Mouse (Mus musculus): ENCODE results near the gene Rufy1.

Gene Rufy1

GRCm38 (mm10) chr11:50439857-50440256 lies 8.9 kb upstream of the Rufy1 start:
- ChIA-PET POLR2A (interaction anchor here in 3 of 4 experiments (0.6 to 3.3 kb wide), 17 partner anchors 8 to 501 kb away, joined by 3 to 17 read pairs (median 4); partner anchors contain the start of genes Rufy1 (in 3 of the 3), Canx (in 1 of the 3) and Sqstm1 (in 1 of the 3)), CTCF (interaction anchor here (0.5 to 2.2 kb wide), 32 partner anchors 8 to 1669 kb away, joined by 3 to 10 read pairs (median 4); partner anchors contain the start of gene Rufy1 (in 2 of the 4))

GRCm38 (mm10) chr11:50432896-50433295 lies 2.0 kb upstream of the Rufy1 start:
- POLR2A ChIA-PET, result interaction anchor here in 2 of 4 experiments (2.2 to 4.1 kb wide), 2 partner anchors 11 to 42 kb away, joined by 6 to 27 read pairs; no protein-coding TSS in a partner anchor

GRCm38 (mm10) chr11:50432069-50432440 lies 1.1 kb upstream of the Rufy1 start:
- CTCF ChIA-PET, result interaction anchor here in 2 of 4 experiments (1.0 to 2.2 kb wide), 3 partner anchors 8 to 20 kb away, joined by 3 to 7 read pairs (median 7); no protein-coding TSS in a partner anchor
- POLR2A ChIA-PET, result interaction anchor here in 3 of 4 experiments (0.6 to 4.4 kb wide), 22 partner anchors 7 to 220 kb away, joined by 3 to 27 read pairs (median 4); partner anchors contain the start of genes Hnrnph1 (in 3 of the 3) and Adamts2 (in 1 of the 3)

More at GRCm38 (mm10) chr11:50432896-50433295, 2.0 kb upstream of the Rufy1 start:
- CTCF ChIA-PET, result no interaction called here

- ChIA-PET CTCF (interaction anchor here in 2 of 4 experiments (0.8 to 2.2 kb wide), 4 partner anchors 8 to 20 kb away, joined by 3 to 7 read pairs (median 5); no protein-coding TSS in a partner anchor), POLR2A (interaction anchor here (0.5 to 4.4 kb wide), 41 partner anchors 8 to 448 kb away, joined by 3 to 40 read pairs (median 4); partner anchors contain the start of genes Hnrnph1 (in 3 of the 4), Mgat4b (in 2 of the 4), Sqstm1 (in 2 of the 4) and Adamts2 (in 1 of the 4))
Observed at GRCm38 (mm10) chr11:50431134-50432068, 476 bp upstream of the Rufy1 start.

GRCm38 (mm10) chr11:50426056-50426455 lies 4.9 kb downstream of the Rufy1 start:
- ChIA-PET CTCF (interaction anchor here in 1 of 4 experiments (0.5 kb wide), 1 partner anchor 156 kb away, joined by 4 read pairs; no protein-coding TSS in a partner anchor), POLR2A (interaction anchor here in 2 of 4 experiments (0.5 to 1.8 kb wide), 3 partner anchors 49 to 107 kb away, joined by 3 to 6 read pairs (median 4); partner anchors contain the start of gene Hnrnph1 (in 2 of the 2))

- POLR2A ChIA-PET, result interaction anchor here (0.5 to 3.2 kb wide), 67 partner anchors 8 to 1225 kb away, joined by 3 to 61 read pairs (median 5); partner anchors contain the start of genes Mgat4b (in 3 of the 4), Rufy1 (in 3 of the 4), Sqstm1 (in 3 of the 4) and Hnrnph1 (in 2 of the 4)
- CTCF ChIA-PET, result interaction anchor here in 3 of 4 experiments (0.5 to 2.0 kb wide), 12 partner anchors 17 to 466 kb away, joined by 3 to 10 read pairs (median 4); no protein-coding TSS in a partner anchor
Observed at GRCm38 (mm10) chr11:50421934-50422780, 8.8 kb downstream of the Rufy1 start.

GRCm38 (mm10) chr11:50421461-50421860 lies 9.5 kb downstream of the Rufy1 start:
- CTCF ChIA-PET, result interaction anchor here in 3 of 4 experiments (0.6 to 2.0 kb wide), 10 partner anchors 17 to 465 kb away, joined by 3 to 10 read pairs (median 4); no protein-coding TSS in a partner anchor
- POLR2A ChIA-PET, result interaction anchor here in 3 of 4 experiments (0.6 to 3.2 kb wide), 61 partner anchors 8 to 1226 kb away, joined by 3 to 61 read pairs (median 5); partner anchors contain the start of genes Mgat4b (in 3 of the 3), Rufy1 (in 3 of the 3), Sqstm1 (in 3 of the 3) and Hnrnph1 (in 2 of the 3)

- ChIA-PET CTCF (interaction anchor here in 1 of 4 experiments (1.3 kb wide), 1 partner anchor 46 kb away, joined by 3 read pairs; no protein-coding TSS in a partner anchor), POLR2A (interaction anchor here in 2 of 4 experiments (0.9 to 1.6 kb wide), 6 partner anchors 11 to 41 kb away, joined by 3 to 6 read pairs (median 3); partner anchors contain the start of gene Hnrnph1 (in 1 of the 2))
Observed at GRCm38 (mm10) chr11:50417856-50418255, 13.1 kb downstream of the Rufy1 start.

- POLR2A ChIA-PET, result interaction anchor here (0.6 to 2.4 kb wide), 14 partner anchors 10 to 471 kb away, joined by 3 to 14 read pairs (median 6); partner anchors contain the start of genes Hnrnph1 (in 2 of the 4) and Rufy1 (in 1 of the 4)
- CTCF ChIA-PET, result interaction anchor here (0.6 to 1.5 kb wide), 11 partner anchors 12 to 1168 kb away, joined by 3 to 8 read pairs (median 4); no protein-coding TSS in a partner anchor
Observed at GRCm38 (mm10) chr11:50415563-50416241, 15.2 kb downstream of the Rufy1 start.

- ChIA-PET POLR2A (interaction anchor here in 3 of 4 experiments (0.6 to 5.7 kb wide), 10 partner anchors 13 to 899 kb away, joined by 3 to 28 read pairs (median 6); partner anchors contain the start of gene Hnrnph1 (in 1 of the 3)), CTCF (interaction anchor here in 1 of 4 experiments (1.4 kb wide), 1 partner anchor 421 kb away, joined by 3 read pairs; no protein-coding TSS in a partner anchor)
Observed at GRCm38 (mm10) chr11:50407235-50407634, 23.7 kb downstream of the Rufy1 start.

- ChIA-PET CTCF (interaction anchor here in 1 of 4 experiments (0.6 kb wide), 1 partner anchor 1615 kb away, joined by 5 read pairs; no protein-coding TSS in a partner anchor), POLR2A (interaction anchor here in 2 of 4 experiments (0.8 to 3.2 kb wide), 13 partner anchors 11 to 136 kb away, joined by 3 to 12 read pairs (median 5); partner anchors contain the start of gene Hnrnph1 (in 1 of the 2))
Observed at GRCm38 (mm10) chr11:50403367-50404014, 27.4 kb downstream of the Rufy1 start.

- ChIA-PET POLR2A (interaction anchor here in 2 of 4 experiments (1.1 to 2.2 kb wide), 7 partner anchors 14 to 31 kb away, joined by 4 to 11 read pairs (median 5); partner anchors contain the start of gene Hnrnph1 (in 1 of the 2)), CTCF (no interaction called here)
Observed at GRCm38 (mm10) chr11:50402481-50402880, 28.4 kb downstream of the Rufy1 start.

- POLR2A ChIA-PET, result interaction anchor here in 2 of 4 experiments (0.7 to 2.4 kb wide), 12 partner anchors 9 to 73 kb away, joined by 3 to 18 read pairs (median 6); partner anchors contain the start of gene Hnrnph1 (in 1 of the 2)
Observed at GRCm38 (mm10) chr11:50398803-50399202, 32.1 kb downstream of the Rufy1 start.

GRCm38 (mm10) chr11:50397316-50397715 lies 33.6 kb downstream of the Rufy1 start:
- CTCF ChIA-PET, result interaction anchor here in 3 of 4 experiments (0.6 to 1.3 kb wide), 6 partner anchors 18 to 283 kb away, joined by 3 to 4 read pairs (median 3); no protein-coding TSS in a partner anchor
- POLR2A ChIA-PET, result interaction anchor here in 3 of 4 experiments (0.5 to 2.4 kb wide), 21 partner anchors 8 to 173 kb away, joined by 3 to 18 read pairs (median 4); partner anchors contain the start of gene Hnrnph1 (in 2 of the 3)

More at GRCm38 (mm10) chr11:50398803-50399202, 32.1 kb downstream of the Rufy1 start:
- CTCF ChIA-PET, result interaction anchor here in 1 of 4 experiments (1.3 kb wide), 1 partner anchor 188 kb away, joined by 3 read pairs; no protein-coding TSS in a partner anchor

- ChIA-PET CTCF (interaction anchor here in 2 of 4 experiments (0.6 to 1.3 kb wide), 4 partner anchors 18 to 282 kb away, joined by 3 read pairs; no protein-coding TSS in a partner anchor), POLR2A (interaction anchor here in 3 of 4 experiments (0.6 to 2.4 kb wide), 16 partner anchors 9 to 120 kb away, joined by 3 to 18 read pairs (median 4); partner anchors contain the start of gene Hnrnph1 (in 2 of the 3))
Observed at GRCm38 (mm10) chr11:50396766-50397307, 34.1 kb downstream of the Rufy1 start.
